Mouse (Mus musculus): ENCODE data around the gene Maml1.

Gene Maml1

DNA sequence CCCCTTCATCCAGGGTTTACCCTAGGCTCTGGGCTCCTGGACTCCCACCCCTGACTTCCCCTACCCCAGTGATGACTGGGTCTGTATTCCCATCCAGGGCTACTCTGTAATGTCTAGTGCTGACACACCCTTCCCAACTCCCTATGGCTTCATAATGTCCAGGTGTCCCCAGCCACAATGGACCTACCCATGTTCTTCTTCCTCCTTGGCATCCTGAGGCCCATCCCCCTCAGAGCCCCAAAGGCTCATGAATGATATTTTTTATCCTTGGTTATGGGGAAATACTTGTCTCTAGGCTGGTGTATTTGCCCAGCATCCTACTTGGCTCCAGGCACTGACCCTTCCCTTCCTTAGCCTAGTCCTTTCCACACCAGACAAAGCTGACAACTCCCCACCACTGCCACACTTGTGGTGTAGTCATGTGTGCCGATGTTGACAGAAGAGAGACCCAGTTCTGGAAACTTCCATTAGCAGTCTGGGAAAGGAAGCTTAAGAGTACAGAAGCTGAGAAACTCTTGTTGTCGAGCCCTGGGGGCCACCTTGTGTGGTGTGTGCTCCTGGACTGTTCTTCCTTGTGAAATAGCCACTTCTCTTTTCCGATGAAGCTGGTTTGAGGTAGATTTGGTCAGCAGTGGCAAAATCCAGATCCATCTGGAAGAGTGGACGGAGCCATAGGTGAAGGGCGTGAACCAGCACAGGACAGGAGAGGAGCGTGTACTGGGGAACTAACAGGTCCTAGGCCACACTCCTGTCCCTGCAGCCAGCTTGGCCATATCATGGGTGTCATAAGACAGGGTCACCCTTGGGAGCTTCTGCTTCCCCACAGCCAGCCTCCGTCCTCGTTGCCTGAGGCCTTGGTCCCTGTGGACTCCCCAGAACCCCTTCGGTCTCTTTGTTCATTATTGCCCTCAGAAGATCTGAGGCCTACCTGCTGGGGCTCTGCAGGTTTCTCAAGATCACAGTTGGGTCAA lies 53.0 kb downstream of the Maml1 start:
- DNase-seq (ENCODE audit: low spot score) = no peak

- DNase-seq (ENCODE audit: low spot score) = no peak
Observed at GRCm38 (mm10) chr11:50238324-50238723, 53.8 kb downstream of the Maml1 start, which contains the start of gene Ltc4s. TSS of gene Ltc4s (minus strand) at chr11:50238616.

- DNase-seq (ENCODE audit: low spot score) = no peak
Observed at GRCm38 (mm10) chr11:50236937-50237835, 54.9 kb downstream of the Maml1 start.

DNA sequence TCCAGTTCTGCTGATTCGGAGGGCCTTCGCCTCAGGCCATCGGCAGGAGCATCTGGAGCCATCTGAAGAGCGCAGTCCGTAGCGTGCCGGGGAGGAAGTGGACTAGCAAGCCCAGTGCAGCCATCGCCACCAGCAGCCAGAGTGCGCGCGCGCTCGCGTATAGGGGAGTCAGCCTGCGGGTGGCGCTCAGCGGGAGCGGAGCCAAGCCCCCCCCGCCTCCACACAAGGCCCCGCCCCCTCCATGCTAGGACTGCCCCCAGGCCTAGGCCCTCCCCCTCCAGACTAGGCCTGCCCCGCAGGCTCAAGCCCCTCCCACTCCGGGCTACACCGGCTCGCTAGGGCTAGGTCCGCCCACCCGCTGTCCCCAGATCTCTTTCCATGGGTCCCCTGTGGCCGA lies 55.6 kb downstream of the Maml1 start:
- peak; percentile 88 for DNase-seq (ENCODE audit: low spot score)

DNA sequence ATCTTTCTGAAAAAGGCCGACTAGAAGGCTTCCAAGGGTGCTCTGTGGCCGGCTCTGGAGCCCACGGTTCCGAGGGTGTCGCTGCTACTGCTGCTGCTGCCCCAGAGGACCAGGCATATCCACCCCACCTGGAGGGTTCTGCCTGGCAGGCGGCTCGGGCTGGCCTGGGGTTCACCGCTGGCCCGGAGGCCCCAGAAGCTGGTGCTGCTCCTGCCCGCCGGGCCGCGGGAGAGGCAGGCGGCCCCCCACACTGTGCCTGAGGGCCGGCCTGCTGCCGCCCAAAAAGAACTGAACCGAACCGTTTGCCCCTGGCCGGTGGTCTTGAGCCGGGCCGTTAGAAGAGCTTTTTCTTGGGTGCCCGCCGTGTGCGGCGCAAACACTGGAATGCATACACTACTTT lies 57.5 kb downstream of the Maml1 start:
- DNase-seq (ENCODE audit: low spot score) = no peak

- no peak for DNase-seq (ENCODE audit: low spot score)
Observed at GRCm38 (mm10) chr11:50233993-50234392, 58.1 kb downstream of the Maml1 start.

DNA sequence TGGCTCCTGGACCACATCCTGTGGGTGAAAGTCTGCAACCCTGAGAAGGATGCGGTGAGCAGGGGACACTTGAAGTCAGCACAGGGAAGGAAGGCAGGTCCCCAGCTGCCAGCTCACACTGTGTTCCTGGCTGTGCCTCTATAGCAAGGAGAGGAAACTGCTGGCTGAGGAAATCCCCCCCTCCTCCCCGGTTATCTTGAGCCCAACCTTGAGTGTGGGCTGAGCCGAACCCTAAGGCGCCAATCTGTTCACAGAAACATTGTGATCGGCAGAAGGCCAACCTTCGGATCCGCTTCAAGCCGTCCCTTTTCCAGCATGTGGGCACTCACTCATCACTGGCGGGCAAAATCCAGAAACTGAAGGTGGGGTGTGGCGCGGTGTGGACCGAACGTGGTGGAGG lies 59.1 kb downstream of the Maml1 start:
- peak; percentile 69 for DNase-seq (ENCODE audit: low spot score)

- DNase-seq (ENCODE audit: low spot score) = no peak
Observed at GRCm38 (mm10) chr11:50231411-50231810, 60.7 kb downstream of the Maml1 start.

DNA sequence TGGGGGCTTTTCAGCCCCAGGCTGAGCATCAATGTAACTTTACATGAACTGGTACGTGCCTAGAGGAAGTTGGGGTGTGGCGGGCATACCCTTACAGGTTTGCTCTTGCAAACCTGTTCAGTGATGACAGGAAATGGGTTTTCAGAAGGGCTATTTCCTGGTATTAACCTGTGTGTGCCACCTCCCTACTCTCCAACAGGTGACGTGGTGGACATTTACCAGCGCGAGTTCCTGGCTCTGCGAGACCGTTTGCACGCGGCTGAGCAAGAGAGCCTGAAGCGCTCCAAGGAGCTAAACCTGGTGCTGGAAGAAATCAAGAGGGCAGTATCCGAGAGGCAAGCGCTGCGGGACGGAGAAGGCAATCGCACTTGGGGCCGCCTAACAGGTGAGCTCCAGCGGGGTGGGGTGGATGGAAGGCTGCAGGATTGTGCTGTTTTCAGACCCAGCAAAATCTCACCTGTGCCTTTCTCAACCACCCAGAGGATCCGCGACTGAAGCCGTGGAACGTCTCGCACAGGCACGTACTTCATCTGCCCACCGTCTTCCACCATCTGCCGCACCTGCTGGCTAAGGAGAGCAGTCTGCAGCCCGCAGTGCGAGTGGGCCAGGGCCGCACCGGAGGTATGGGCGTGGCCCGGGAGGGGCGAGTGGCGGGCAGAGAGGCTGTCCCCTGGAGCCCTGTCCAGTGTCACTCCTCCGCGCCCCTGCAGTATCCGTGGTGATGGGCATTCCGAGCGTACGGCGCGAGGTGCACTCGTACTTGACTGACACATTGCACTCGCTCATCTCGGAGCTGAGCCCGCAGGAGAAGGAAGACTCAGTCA lies 61.4 kb downstream of the Maml1 start:
- no peak for DNase-seq (ENCODE audit: low spot score)

DNA sequence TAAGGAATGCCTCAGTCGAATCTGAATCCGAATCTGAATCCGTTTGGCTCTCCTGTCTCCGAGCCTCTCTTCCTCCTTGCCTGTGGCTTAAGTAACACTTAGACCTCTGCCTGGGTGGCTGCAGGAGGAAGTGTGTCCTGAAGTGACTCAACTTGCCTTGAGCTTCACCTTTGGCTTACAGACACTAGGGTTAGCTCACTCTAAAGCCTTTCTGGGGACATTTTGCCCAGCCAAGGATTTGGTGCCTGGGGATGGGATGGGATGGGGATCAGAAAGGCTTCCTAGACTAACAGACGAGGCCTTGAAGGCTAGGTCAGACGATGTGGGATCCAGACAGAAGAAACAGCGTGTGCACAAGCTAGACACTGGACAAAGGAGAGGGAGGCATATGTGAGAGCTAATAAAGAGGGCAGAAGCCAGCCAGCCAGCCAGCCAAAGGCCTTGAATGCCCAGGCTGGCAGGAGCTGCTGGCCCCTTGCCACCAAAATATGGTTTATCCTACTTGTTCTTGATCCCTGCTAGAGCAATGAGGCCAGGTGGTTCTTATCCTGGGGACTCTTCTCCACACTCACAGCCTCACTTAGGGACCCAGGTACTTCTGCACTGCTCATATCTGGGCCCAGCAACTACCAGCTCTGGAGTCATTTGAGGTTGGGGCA lies 62.7 kb downstream of the Maml1 start:
- peak; percentile 81 for DNase-seq (ENCODE audit: low spot score)

- no peak for DNase-seq (ENCODE audit: low spot score)
Observed at GRCm38 (mm10) chr11:50228772-50229171, 63.3 kb downstream of the Maml1 start.

DNA sequence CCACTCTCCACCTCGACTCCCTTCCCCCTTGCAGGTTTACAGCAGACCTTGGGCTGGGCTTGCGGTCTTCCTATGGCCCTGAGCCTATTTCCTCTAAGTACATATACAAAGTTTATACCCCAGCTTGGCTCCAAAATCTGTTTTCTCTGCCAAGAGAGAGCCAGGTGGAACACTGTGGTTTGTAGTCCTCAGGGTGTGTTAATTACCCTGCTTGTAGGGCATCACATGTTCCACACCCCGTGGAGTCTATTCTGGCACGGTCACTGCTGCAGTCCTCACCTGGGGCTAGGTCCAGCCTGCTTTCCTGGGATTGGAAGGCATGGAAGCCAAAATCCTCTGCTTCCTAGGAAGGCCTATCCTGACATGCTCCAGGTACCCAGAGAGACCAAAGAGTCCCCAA lies 64.4 kb downstream of the Maml1 start:
- DNase-seq (ENCODE audit: low spot score) = no peak

- no peak for DNase-seq (ENCODE audit: low spot score)
Observed at GRCm38 (mm10) chr11:50227226-50227625, 64.9 kb downstream of the Maml1 start.

GRCm38 (mm10) chr11:50226406-50226805 lies 65.7 kb downstream of the Maml1 start:
- no peak for DNase-seq (ENCODE audit: low spot score)

- DNase-seq (ENCODE audit: low spot score) = no peak
Observed at GRCm38 (mm10) chr11:50225611-50226378, 66.3 kb downstream of the Maml1 start.

- peak; percentile 87 for DNase-seq (ENCODE audit: low spot score)
Observed at GRCm38 (mm10) chr11:50224671-50225530, 67.2 kb downstream of the Maml1 start.

GRCm38 (mm10) chr11:50223783-50224662 lies 68.1 kb downstream of the Maml1 start:
- no peak for DNase-seq (ENCODE audit: low spot score)

- no peak for DNase-seq (ENCODE audit: low spot score)
Observed at GRCm38 (mm10) chr11:50222559-50223276, 69.4 kb downstream of the Maml1 start.
